Mouse (Mus musculus) intestine, postnatal 0 days (tissue): ENCODE measurements at regions not wholly inside any gene's neighbourhood (a gene's known extent, or its start where the extent isn't known, plus 50 kb on each side); places are given as distances from the start of the nearest gene placed in this dataset.

Experiments
- ATAC-seq: fragments of 200-750 bp; cut with Nextera tagmentation; 2 replicates; pipeline ENCODE4 v1.8.0; 2017; ENCODE audit warnings: mild to moderate bottlenecking, moderate TSS enrichment, moderate library complexity
- H3K27ac ChIP-seq: fragments of 300-500 bp; sonication (generic); 2 replicates; pipeline ENCODE4 v1.5.1; 2014; ENCODE audit warnings: mild to moderate bottlenecking, low read depth, low read length, moderate library complexity
- H3K27me3 ChIP-seq: fragments of 300-500 bp; sonication (generic); replicated peaks from 2 replicates; pipeline ENCODE4 v1.6.1; 2014; ENCODE audit warnings: low read length, mixed read lengths; ENCODE audit not compliant: control insufficient read depth, insufficient read depth
- H3K36me3 ChIP-seq: fragments of 300-500 bp; sonication (generic); 2 replicates; pipeline ENCODE4 v1.6.1; 2014; ENCODE audit warnings: mild to moderate bottlenecking, moderate library complexity; ENCODE audit not compliant: control insufficient read depth, insufficient read depth
- H3K4me1 ChIP-seq: fragments of 300-500 bp; sonication (generic); replicated peaks from 2 replicates; pipeline ENCODE4 v1.6.1; 2014; ENCODE audit warnings: antibody characterized with exemption, low read length, mixed read lengths; ENCODE audit not compliant: control insufficient read depth, insufficient read depth
- H3K4me2 ChIP-seq: fragments of 300-500 bp; sonication (generic); replicated peaks from 2 replicates; pipeline ENCODE4 v1.6.1; 2014; ENCODE audit warnings: low read depth, mild to moderate bottlenecking, moderate library complexity
- H3K4me3 ChIP-seq: fragments of 300-500 bp; sonication (generic); 2 replicates; pipeline ENCODE4 v1.5.1; 2014; ENCODE audit warnings: low read depth, low read length
- H3K9ac ChIP-seq: fragments of 300-500 bp; sonication (generic); 2 replicates; pipeline ENCODE4 v1.6.1; 2014; ENCODE audit warnings: mild to moderate bottlenecking, low read depth, low read length
- H3K9me3 ChIP-seq: fragments of 300-500 bp; sonication (generic); 2 replicates; pipeline ENCODE4 v1.6.1; 2016; ENCODE audit warnings: mixed run types; ENCODE audit not compliant: control insufficient read depth
- CTCF ChIP-seq: sonication (generic); IDR thresholded peaks from 2 replicates; pipeline ENCODE4 v1.5.1; 2016; ENCODE audit warnings: low read depth, mild to moderate bottlenecking, control low read depth, antibody characterized with exemption, moderate library complexity
- WGBS: fragments of 180-500 bp; shearing (Covaris S2); extraction: QIAGEN DNeasy Blood & Tissue Kit; methylation state at CpG from one replicate; pipeline ENCODE4 v1.1.7; 2014; 5-methylcytosine and 5-hydroxymethylcytosine counted together

- Histone ChIP-seq H3K4me2 (no peak overlapping the region), H3K4me1 (no peaks in the 10 kb centered on the region), H3K36me3 (no peaks in the 10 kb centered on the region), H3K4me3 (no peak overlapping the region), H3K9ac (no peak overlapping the region), H3K9me3 (no peaks in the 10 kb centered on the region), H3K27me3 (no peaks in the 10 kb centered on the region), H3K27ac (no peak overlapping the region)
- TF ChIP-seq CTCF = no peak
- WGBS = 35% methylated on average over 1 of the region's 1 CpGs
- ATAC-seq = no peak
Observed at GRCm38 (mm10) chr1:141401334-141401733, 1155.4 kb downstream of the Kcnt2 start.

- no peak overlapping the region for H3K27ac ChIP-seq
- no peaks in the 10 kb centered on the region for H3K36me3 ChIP-seq
- H3K27me3 ChIP-seq = no peaks in the 10 kb centered on the region
- WGBS = 67% methylated on average over 4 of the region's 4 CpGs
- no peak for TF ChIP-seq CTCF
- H3K4me1 ChIP-seq = no peaks in the 10 kb centered on the region
- H3K9ac ChIP-seq = no peak overlapping the region
- H3K4me3 ChIP-seq = no peak overlapping the region
- no peaks in the 10 kb centered on the region for H3K9me3 ChIP-seq
- no peak for ATAC-seq
- no peak overlapping the region for H3K4me2 ChIP-seq
Observed at GRCm38 (mm10) chr1:141429675-141430074, 1183.7 kb downstream of the Kcnt2 start.

- Histone ChIP-seq H3K9ac (no peak overlapping the region), H3K4me1 (no peaks in the 10 kb centered on the region), H3K4me3 (no peak overlapping the region), H3K27me3 (no peaks in the 10 kb centered on the region), H3K4me2 (no peak overlapping the region), H3K9me3 (no peaks in the 10 kb centered on the region), H3K36me3 (no peaks in the 10 kb centered on the region), H3K27ac (no peak overlapping the region)
- WGBS = 86% methylated on average over 2 of the region's 2 CpGs
- no peak for TF ChIP-seq CTCF
- ATAC-seq = no peak
Observed at GRCm38 (mm10) chr1:141430117-141430516, 1184.2 kb downstream of the Kcnt2 start.

GRCm38 (mm10) chr1:141435452-141435851, 1189.5 kb downstream of the Kcnt2 start:
- H3K4me1 ChIP-seq = no peaks in the 10 kb centered on the region
- no peaks in the 10 kb centered on the region for H3K9me3 ChIP-seq
- H3K27ac ChIP-seq = no peak overlapping the region
- no peak overlapping the region for H3K4me2 ChIP-seq
- no peak overlapping the region for H3K9ac ChIP-seq
- no peak for TF ChIP-seq CTCF
- 8% methylated on average over 1 of the region's 1 CpGs for WGBS
- H3K36me3 ChIP-seq = no peaks in the 10 kb centered on the region
- ATAC-seq = no peak
- no peaks in the 10 kb centered on the region for H3K27me3 ChIP-seq
- H3K4me3 ChIP-seq = no peak overlapping the region

GRCm38 (mm10) chr1:141440234-141440633, 1194.3 kb downstream of the Kcnt2 start:
- no peak overlapping the region for H3K27ac ChIP-seq
- H3K4me1 ChIP-seq = no peaks in the 10 kb centered on the region
- TF ChIP-seq CTCF = no peak
- H3K9ac ChIP-seq = no peak overlapping the region
- no peak overlapping the region for H3K4me2 ChIP-seq
- H3K4me3 ChIP-seq = no peak overlapping the region
- no peaks in the 10 kb centered on the region for H3K36me3 ChIP-seq
- no peaks in the 10 kb centered on the region for H3K27me3 ChIP-seq
- no peaks in the 10 kb centered on the region for H3K9me3 ChIP-seq
- no peak for ATAC-seq

GRCm38 (mm10) chr1:141450960-141451359, 1205.0 kb downstream of the Kcnt2 start:
- Histone ChIP-seq H3K27ac (no peak overlapping the region), H3K36me3 (no peaks in the 10 kb centered on the region), H3K9me3 (no peaks in the 10 kb centered on the region), H3K4me3 (no peak overlapping the region), H3K27me3 (no peaks in the 10 kb centered on the region), H3K4me1 (no peaks in the 10 kb centered on the region), H3K9ac (no peak overlapping the region), H3K4me2 (no peak overlapping the region)
- ATAC-seq = no peak
- TF ChIP-seq CTCF = no peak
- 85% methylated on average over 1 of the region's 1 CpGs for WGBS

- no peak for ATAC-seq
- H3K4me2 ChIP-seq = no peak overlapping the region
- H3K4me1 ChIP-seq = no peaks in the 10 kb centered on the region
- H3K27me3 ChIP-seq = no peaks in the 10 kb centered on the region
- no peaks in the 10 kb centered on the region for H3K36me3 ChIP-seq
- H3K4me3 ChIP-seq = no peak overlapping the region
- H3K9ac ChIP-seq = no peak overlapping the region
- no peaks in the 10 kb centered on the region for H3K9me3 ChIP-seq
- TF ChIP-seq CTCF = no peak
- no peak overlapping the region for H3K27ac ChIP-seq
Observed at GRCm38 (mm10) chr1:141464576-141464975, 1218.6 kb downstream of the Kcnt2 start.
